Mouse (Mus musculus): ENCODE measurements around the gene H2-T3.
"Not testable (repeated sequence)": the region's sequence is repeated elsewhere in the genome, so short reads cannot be mapped to it uniquely, and the experiment has no call there.

The H2-T3 gene

GRCm38 (mm10) chr17:36178938-36179337 is 11.1 kb downstream of the H2-T3 start:
- in situ Hi-C loops (cut with MboI), result not testable (repeated sequence)

- in situ Hi-C loops (cut with MboI), result not testable (repeated sequence)
These were observed 14.0 kb downstream of the H2-T3 start for GRCm38 (mm10) chr17:36176132-36176531.

- in situ Hi-C loops (cut with MboI), result no loop called here
These were observed 19.7 kb downstream of the H2-T3 start for GRCm38 (mm10) chr17:36170287-36170814.

GRCm38 (mm10) chr17:36169753-36170152 is 20.3 kb downstream of the H2-T3 start:
- in situ Hi-C loops (cut with MboI), result no loop called here

GRCm38 (mm10) chr17:36169094-36169493 is 21.0 kb downstream of the H2-T3 start:
- in situ Hi-C loops (cut with MboI), result not testable (repeated sequence)

- in situ Hi-C loops (cut with MboI), result no loop called here
These were observed 21.9 kb downstream of the H2-T3 start, which contains the start of gene Gm8909 for GRCm38 (mm10) chr17:36168039-36168652. Gm8909 (minus strand) TSS chr17:36168537.

GRCm38 (mm10) chr17:36167306-36168038 is 22.6 kb downstream of the H2-T3 start:
- in situ Hi-C loops (cut with MboI), result no loop called here

GRCm38 (mm10) chr17:36166901-36167300 is 23.2 kb downstream of the H2-T3 start:
- in situ Hi-C loops (cut with MboI), result not testable (repeated sequence)

- in situ Hi-C loops (cut with MboI), result no loop called here
These were observed 28.7 kb downstream of the H2-T3 start for GRCm38 (mm10) chr17:36161129-36162051.

- in situ Hi-C loops (cut with MboI), result not testable (repeated sequence)
These were observed 31.8 kb downstream of the H2-T3 start for GRCm38 (mm10) chr17:36158264-36158663.

GRCm38 (mm10) chr17:36157782-36158181 is 32.3 kb downstream of the H2-T3 start:
- in situ Hi-C loops (cut with MboI), result not testable (repeated sequence)

- in situ Hi-C loops (cut with MboI), result no loop called here
These were observed 35.6 kb downstream of the H2-T3 start for GRCm38 (mm10) chr17:36154271-36155149.

- in situ Hi-C loops (cut with MboI), result not testable (repeated sequence)
These were observed 38.9 kb downstream of the H2-T3 start for GRCm38 (mm10) chr17:36151200-36151599.

- in situ Hi-C loops (cut with MboI), result not testable (repeated sequence)
These were observed 41.6 kb downstream of the H2-T3 start for GRCm38 (mm10) chr17:36148468-36148867.

- in situ Hi-C loops (cut with MboI), result not testable (repeated sequence)
These were observed 43.1 kb downstream of the H2-T3 start for GRCm38 (mm10) chr17:36146937-36147336.

- in situ Hi-C loops (cut with MboI), result not testable (repeated sequence)
These were observed 44.3 kb downstream of the H2-T3 start for GRCm38 (mm10) chr17:36145861-36146156.

- in situ Hi-C loops (cut with MboI), result no loop called here
These were observed 44.8 kb downstream of the H2-T3 start for GRCm38 (mm10) chr17:36145111-36145860.

GRCm38 (mm10) chr17:36136299-36136848 is 53.7 kb downstream of the H2-T3 start:
- in situ Hi-C loops (cut with MboI), result not testable (repeated sequence)

Data from mature B cell (primary cell).